Mouse (Mus musculus) layer of hippocampus, adult 18-20 months (tissue): ENCODE results near the gene Dennd6b. TPM values are rescaled to one million over a fixed set of nuclear protein-coding genes. Genes with fewer than 3 reads are reported as not detected.

ENCODE experiments used
- DNase-seq, 2 experiments: peaks; one replicate each; pipeline ENCODE4 v3.0.0; 2022; ENCODE audit warnings: low spot score in 2 of 2
- total RNA-seq, 2 experiments: library from RNA; stranded (reverse); gene quantifications; 2 replicates each; pipeline ENCODE4 v1.2.3; 2021

The Dennd6b gene
- total RNA-seq, 2 experiments from 2014 or later: 34.8 to 39.1 TPM

DNA sequence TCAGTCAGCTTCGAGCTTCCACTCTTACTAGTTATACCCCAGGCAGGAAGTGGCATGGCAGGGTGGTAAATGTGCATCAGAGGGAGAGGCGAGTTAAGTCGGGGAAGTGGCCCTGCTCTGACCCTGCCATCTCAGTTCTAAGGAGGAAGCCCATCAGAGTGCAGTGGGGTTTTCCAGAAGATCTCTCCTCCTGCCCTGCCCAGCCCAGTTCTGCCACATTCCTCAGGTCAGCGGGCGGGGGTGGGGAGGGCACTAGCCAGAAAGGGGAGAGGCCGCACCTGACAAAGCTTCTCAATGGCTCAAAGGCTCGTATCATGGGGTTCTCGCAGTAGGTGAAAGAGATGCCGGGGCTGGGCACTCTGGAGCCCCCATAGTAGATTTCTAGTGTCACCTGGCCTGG is 34.9 kb downstream of the Dennd6b start:
- no peak for DNase-seq

DNA sequence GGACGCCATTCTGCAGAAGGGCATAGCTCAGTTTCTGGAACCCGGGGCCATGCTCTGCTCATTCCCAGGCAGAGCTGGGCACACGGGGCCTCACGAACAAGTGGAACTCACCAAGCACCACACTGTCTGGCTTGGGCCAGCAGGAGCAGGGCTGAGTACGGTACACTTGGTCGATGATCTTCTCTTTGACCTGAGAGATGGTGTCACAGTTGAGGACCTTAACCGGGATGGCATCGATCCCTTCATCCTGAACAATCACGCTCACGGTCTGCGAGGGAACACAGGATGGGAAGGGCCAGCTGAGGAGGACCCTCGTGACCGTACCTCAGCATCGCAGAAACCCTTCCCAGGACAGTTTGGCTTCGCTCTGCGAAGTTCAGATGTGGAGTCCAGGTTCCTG is 37.8 kb downstream of the Dennd6b start:
- no peak for DNase-seq

DNA sequence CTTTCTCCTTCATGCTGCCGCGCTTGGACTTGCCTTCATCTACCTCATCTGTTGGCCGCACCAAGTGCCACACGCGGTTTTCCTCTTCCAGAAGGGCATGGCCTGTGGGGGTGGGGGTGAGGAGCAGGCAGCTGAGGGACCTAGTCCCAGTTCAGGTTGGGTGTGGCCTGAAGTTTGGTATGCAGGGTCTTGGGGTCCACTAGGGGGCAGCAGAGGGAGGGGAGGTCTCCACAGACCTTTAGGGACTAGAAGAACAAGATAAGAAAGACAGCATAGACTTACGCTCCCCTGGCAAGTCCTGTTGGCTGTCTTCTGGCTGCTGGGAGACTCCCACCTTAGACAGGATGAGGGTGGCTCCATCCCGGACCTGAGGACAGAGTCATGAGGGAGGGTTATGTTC is 38.3 kb downstream of the Dennd6b start:
- DNase-seq: peak in 1 of 2 experiments; percentile 58

GRCm38 (mm10) chr15:89152312-89152711 is 44.0 kb downstream of the Dennd6b start:
- DNase-seq: no peak

- DNase-seq: no peak
These were observed 46.3 kb downstream of the Dennd6b start for GRCm38 (mm10) chr15:89150041-89150390.

- DNase-seq: no peak
These were observed 46.8 kb downstream of the Dennd6b start, which contains the start of gene Mapk11 for GRCm38 (mm10) chr15:89149271-89150040. Mapk11 (minus strand) TSS chr15:89149628.

DNA sequence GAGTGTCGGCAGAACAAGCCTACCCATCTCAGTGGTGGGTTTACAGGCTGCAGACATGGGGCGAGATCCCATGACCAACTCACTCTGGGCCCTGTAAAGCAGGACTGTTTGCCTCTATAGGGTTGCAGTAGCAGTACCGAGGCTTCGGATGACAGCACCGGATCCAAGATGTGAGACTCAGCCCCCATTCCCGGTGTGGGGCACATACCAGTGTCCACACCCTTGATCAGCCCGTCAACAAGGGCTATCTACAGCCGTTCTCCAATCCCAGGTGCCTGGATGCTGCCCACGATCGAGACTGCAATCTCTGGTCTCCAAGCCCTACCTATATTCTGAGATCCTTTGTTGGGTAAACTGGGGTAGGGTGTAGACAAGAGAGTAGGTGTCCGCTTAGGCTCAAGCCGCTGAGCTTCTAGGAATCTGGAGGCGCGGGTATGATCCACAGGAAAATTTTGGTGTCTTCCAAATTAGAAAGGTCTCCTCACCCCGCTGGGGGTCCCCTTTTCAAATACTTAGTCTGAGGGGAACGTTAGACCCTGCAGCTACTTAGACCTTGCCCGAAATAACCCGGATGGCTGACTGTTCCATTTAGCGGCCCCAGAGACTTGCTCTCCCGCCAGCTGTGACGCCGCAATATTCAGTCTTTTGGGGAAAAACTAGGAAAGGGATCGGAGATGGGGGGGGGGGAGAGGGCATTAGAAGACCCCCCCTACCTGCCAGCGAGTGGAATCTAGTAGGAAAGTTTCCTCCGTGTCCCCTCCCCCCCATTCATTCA is 47.6 kb downstream of the Dennd6b start:
- DNase-seq: no peak

DNA sequence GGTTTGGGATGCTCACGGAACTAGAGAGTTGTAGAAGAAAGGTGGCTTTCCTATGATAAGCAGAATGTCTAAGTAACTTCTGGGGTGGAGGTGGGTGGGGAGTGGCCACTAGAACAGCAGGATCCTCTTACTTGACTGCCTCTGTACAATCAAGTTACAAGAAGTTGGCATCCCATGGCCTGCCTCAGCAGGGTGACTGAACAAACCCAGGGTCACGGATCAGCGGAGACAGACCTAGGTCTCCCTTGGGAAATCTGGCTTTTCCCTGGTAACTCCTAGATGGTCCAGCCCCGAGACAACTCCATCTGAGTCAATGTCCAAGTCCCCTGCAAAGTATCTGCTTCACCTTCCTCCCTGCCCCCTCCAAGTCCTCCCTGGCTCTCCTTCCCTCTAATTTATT is 48.4 kb downstream of the Dennd6b start:
- DNase-seq: no peak

- no peak for DNase-seq
These were observed 48.8 kb downstream of the Dennd6b start for GRCm38 (mm10) chr15:89147456-89147855.

- peak in 1 of 2 experiments; percentile 63 for DNase-seq
These were observed 49.3 kb downstream of the Dennd6b start for GRCm38 (mm10) chr15:89147024-89147423.

DNA sequence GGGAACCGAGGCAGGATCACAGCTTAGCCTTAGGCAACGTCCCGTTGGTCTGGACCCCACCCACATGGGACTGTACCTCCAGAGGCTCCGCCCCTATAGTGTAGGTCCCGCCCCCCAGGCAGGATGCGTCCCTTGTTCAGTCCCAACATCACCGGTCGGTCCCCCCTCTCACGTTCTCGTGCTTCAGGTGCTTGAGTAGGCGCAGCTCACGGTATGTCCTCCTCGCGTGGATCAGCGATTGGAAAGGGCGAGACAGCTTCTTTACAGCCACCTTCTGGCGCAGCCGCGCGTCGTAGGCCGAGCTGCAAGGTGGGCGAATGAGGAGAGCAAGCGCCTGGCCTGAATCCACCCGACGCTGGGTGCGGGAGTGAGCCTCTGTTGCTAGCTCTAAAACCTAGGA is 49.8 kb downstream of the Dennd6b start:
- DNase-seq: peak; percentile 45 to 48

GRCm38 (mm10) chr15:89145813-89146350 is 50.4 kb downstream of the Dennd6b start:
- DNase-seq: no peak

GRCm38 (mm10) chr15:89144965-89145364 is 51.3 kb downstream of the Dennd6b start:
- no peak for DNase-seq

- no peak for DNase-seq
These were observed 53.2 kb downstream of the Dennd6b start for GRCm38 (mm10) chr15:89143134-89143533.

- DNase-seq: no peak
These were observed 54.4 kb downstream of the Dennd6b start for GRCm38 (mm10) chr15:89141905-89142304.

DNA sequence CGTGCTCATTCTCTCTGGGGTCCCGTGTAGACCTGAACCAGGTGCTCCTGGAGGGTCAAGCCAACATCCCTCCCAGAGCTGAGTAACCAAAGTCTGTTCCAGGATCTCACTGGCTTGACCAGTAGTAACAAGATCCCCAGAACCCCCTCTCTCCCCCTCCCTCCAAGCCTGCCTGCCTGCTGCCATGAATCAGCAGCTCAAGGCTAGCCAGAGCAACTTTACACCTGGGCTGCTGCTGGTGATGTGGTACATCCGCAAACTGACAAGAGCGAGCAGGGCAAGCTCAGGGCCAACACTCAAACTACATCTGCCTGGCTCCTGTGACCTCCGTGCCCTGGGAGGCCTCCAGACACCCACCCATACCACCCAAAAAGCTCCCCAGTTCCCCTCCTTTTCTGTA is 54.9 kb downstream of the Dennd6b start:
- DNase-seq: no peak

DNA sequence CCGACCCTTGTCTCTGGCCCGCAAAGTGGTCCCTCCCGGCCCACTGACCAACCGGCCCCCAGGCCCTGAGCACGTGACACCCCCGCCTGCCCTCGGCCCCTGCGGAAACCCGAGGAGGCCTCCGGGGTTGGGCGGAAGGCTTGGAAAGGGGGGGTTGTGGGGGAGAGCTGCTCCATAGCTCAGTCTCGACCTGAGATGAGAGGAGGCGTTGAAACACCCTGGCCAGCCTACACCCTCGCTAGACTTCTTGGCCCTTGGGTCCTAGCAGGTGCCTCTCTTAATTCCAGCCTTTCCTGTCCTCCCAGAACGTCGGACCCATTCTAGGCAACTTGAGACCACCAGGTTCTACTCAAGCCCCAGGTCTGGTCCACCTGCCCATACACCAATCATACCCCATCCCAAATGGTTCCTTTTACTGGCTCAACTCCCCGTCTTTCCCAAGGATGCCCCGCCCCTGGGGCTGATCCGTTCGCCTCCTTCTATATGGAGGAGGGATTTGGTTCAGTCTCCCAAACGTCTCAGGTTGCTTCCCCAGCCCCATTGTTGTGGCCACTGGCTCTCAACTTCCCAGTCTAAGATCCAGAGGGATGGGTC is 55.5 kb downstream of the Dennd6b start, which contains the start of gene Mapk12:
TSS of gene Mapk12 (minus strand) at position 45 of the 594 bp plus-strand sequence.
- DNase-seq: no peak

GRCm38 (mm10) chr15:89140048-89140658 is 56.1 kb downstream of the Dennd6b start:
- peak; percentile 27 to 34 for DNase-seq

DNA sequence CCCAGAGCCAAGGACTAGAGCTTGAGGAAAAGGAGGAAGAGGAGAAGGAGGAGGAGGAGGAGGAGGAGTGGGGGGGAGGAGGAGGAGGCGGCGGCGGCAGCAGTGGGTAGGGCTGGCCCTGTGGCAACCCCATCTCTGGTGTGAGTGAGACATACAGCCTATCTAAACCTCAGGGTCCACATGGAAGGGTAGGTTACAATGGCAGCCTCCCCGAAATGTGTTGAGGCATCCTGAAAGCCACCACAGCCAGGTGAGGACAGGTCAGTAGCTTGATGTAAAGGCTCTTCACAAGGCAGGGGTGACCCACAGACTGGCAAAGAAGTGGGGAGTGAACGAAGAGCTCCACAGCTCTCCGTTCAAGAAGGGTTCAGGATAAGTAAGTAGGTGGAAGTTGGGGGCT is 57.8 kb downstream of the Dennd6b start:
- DNase-seq: no peak

DNA sequence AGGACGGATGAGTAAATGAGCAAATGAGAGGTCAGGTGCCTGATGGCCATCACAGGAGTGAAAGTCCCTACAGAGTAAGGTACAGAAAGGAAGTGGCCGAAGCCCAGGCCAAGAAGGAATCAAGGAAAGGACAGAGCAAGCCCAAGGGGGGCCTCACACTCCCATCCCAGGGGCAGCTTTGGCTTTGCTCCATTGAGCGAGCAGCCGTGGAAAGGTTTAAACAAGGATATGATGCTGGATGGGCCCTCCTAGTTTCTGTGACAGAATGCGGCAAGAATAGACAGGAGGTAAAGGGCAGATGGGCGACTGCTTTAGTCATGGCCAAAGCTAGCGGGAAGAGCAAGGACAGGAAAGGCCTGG is 58.3 kb downstream of the Dennd6b start:
- DNase-seq: no peak

GRCm38 (mm10) chr15:89137378-89138045 is 58.8 kb downstream of the Dennd6b start:
- DNase-seq: no peak
